Mouse (Mus musculus) megakaryocyte, embryonic 14.5 days (primary cell): ENCODE measurements at regions not wholly inside any gene's neighbourhood (a gene's known extent, or its start where the extent isn't known, plus 50 kb on each side); places are given as distances from the start of the nearest gene placed in this dataset.

Experiments used
- FLI1 ChIP-seq: IDR thresholded peaks from 2 replicates; pipeline ENCODE4 v1.6.1; 2012; ENCODE audit warnings: low read length, inconsistent platforms, mixed read lengths
- GATA1 ChIP-seq: IDR thresholded peaks from 3 replicates; pipeline ENCODE4 v1.6.1; 2012; ENCODE audit warnings: mixed read lengths, low read length, inconsistent platforms, borderline replicate concordance

DNA sequence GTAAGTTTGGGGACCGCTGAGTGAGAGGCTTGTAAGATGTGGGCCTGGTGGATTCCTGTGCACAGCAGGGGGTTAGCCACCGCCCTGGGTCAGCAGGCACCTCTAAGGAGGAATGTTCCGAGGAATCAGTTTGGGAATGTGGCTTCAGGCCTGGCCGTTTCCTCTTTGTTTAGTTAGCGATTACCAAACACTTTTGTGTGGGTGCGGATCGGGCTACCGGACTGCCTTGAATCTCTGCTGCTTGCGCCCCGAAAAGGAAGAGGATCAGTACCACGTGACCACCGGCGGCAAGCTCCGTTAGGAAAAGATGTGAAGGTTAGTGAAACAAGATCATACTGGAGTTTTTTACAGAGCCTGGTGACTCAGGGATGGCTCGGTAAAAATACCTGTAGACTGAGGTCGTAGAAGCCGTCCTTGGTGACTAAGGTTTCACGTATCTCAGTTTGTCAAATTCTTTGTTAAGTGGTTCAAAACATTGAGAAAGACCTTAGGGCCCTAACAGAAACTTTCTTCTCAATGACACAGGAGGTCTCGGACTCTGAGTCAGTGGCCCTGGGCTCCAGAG is 71.5 kb downstream of the Zfp281 start:
- TF ChIP-seq FLI1 (no peak), GATA1 (no peak)
